Mouse (Mus musculus) midbrain, embryonic 15.5 days (tissue): Measurements from ENCODE around the gene Scgb1c1. TPM values are rescaled to one million over a fixed set of nuclear protein-coding genes. Genes with fewer than 3 reads are reported as not detected.
"Not testable (repeated sequence)": the region's sequence is repeated elsewhere in the genome, so short reads cannot be mapped to it uniquely, and the experiment has no call there.

Experiments
- ATAC-seq: fragments of 200-750 bp; cut with Nextera tagmentation; replicated peaks from 2 replicates; pipeline ENCODE4 v1.8.0; 2017; ENCODE audit warnings: moderate TSS enrichment
- H3K27ac ChIP-seq: fragments of 300-500 bp; sonication (generic); 2 replicates; pipeline ENCODE4 v1.5.1; 2015; ENCODE audit warnings: mild to moderate bottlenecking, inconsistent platforms
- H3K27me3 ChIP-seq: fragments of 300-500 bp; sonication (generic); replicated peaks from 2 replicates; pipeline ENCODE4 v1.6.1; 2015; ENCODE audit warnings: inconsistent platforms
- H3K36me3 ChIP-seq: fragments of 300-500 bp; sonication (generic); replicated peaks from 2 replicates; pipeline ENCODE4 v1.6.1; 2015; ENCODE audit warnings: inconsistent platforms
- H3K4me1 ChIP-seq: fragments of 300-500 bp; sonication (generic); 2 replicates; pipeline ENCODE4 v1.6.1; 2015; ENCODE audit warnings: inconsistent platforms
- H3K4me2 ChIP-seq: fragments of 300-500 bp; sonication (generic); 2 replicates; pipeline ENCODE4 v1.6.1; 2015; ENCODE audit warnings: inconsistent platforms, mild to moderate bottlenecking, moderate library complexity
- H3K4me3 ChIP-seq: fragments of 300-500 bp; sonication (generic); 2 replicates; pipeline ENCODE4 v1.5.1; 2015; ENCODE audit warnings: mild to moderate bottlenecking, inconsistent platforms
- H3K9ac ChIP-seq: fragments of 300-500 bp; sonication (generic); 2 replicates; pipeline ENCODE4 v1.6.1; 2015; ENCODE audit warnings: mild to moderate bottlenecking, inconsistent platforms
- H3K9me3 ChIP-seq: fragments of 300-500 bp; sonication (generic); 2 replicates; pipeline ENCODE4 v1.6.1; 2016; ENCODE audit warnings: inconsistent platforms
- WGBS: fragments of 180-500 bp; shearing (Covaris S2); methylation state at CpG from one replicate; pipeline ENCODE4 v1.1.7; 2015; ENCODE audit warnings: mixed read lengths; 5-methylcytosine and 5-hydroxymethylcytosine counted together
- polyA plus RNA-seq: library from polyadenylated mRNA; unstranded; fragments of >200 nt; fragmentation: Nextera tagmentation; extraction: Ambion mirVana; gene quantifications from 2 replicates; pipeline ENCODE4 v1.2.1, GENCODE M21; 2015

Gene Scgb1c1
- polyA plus RNA-seq, 1 experiment from 2014 or later: not detected

- Histone ChIP-seq H3K9ac (no peak overlapping the region), H3K9me3 (no peaks in the 10 kb centered on the region), H3K4me3 (no peak overlapping the region), H3K4me2 (no peak overlapping the region), H3K4me1 (peaks cover 39% of the 10 kb centered on the region), H3K36me3 (peaks cover 43% of the 10 kb centered on the region), H3K27ac (no peak overlapping the region), H3K27me3 (no peaks in the 10 kb centered on the region)
- no peak for ATAC-seq
- WGBS: 66% methylated on average over 6 of the region's 6 CpGs
These were observed 14.7 kb downstream of the Scgb1c1 start for GRCm38 (mm10) chr7:140859997-140860396.

GRCm38 (mm10) chr7:140860728-140861127 is 15.4 kb downstream of the Scgb1c1 start:
- 93% methylated on average over 5 of the region's 5 CpGs for WGBS
- no peak overlapping the region for H3K9ac ChIP-seq
- H3K4me3 ChIP-seq: no peak overlapping the region
- no peak overlapping the region for H3K4me2 ChIP-seq
- peaks cover 32% of the 10 kb centered on the region for H3K4me1 ChIP-seq
- no peaks in the 10 kb centered on the region for H3K9me3 ChIP-seq
- no peak for ATAC-seq
- H3K27me3 ChIP-seq: no peaks in the 10 kb centered on the region
- peaks cover 44% of the 10 kb centered on the region for H3K36me3 ChIP-seq
- H3K27ac ChIP-seq: no peak overlapping the region

DNA sequence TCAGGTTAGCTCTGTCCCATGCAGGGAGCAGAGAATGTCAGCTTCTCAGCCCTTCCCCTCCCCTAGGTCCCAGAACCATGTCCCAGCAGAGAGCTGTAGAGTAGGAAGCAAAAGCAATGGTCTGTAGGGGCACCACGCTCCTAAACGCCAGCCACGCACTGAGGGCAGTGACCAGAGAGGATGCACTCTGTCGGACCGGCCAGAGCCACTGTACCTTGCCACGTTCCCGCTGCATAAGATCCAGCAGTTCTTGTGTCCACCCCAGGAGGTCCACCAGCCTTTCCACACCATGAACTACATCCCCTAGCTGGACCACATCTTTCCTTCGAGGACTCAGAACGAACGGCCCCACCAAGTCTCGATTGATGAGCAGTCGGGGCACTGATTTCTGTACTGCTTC is 19.4 kb downstream of the Scgb1c1 start:
- Histone ChIP-seq H3K27ac (no peak overlapping the region), H3K9ac (no peak overlapping the region), H3K36me3 (peaks cover 44% of the 10 kb centered on the region), H3K27me3 (no peaks in the 10 kb centered on the region), H3K9me3 (no peaks in the 10 kb centered on the region), H3K4me3 (no peak overlapping the region), H3K4me1 (peaks cover 10% of the 10 kb centered on the region), H3K4me2 (no peak overlapping the region)
- ATAC-seq: no peak
- 87% methylated on average over 12 of the region's 12 CpGs for WGBS

DNA sequence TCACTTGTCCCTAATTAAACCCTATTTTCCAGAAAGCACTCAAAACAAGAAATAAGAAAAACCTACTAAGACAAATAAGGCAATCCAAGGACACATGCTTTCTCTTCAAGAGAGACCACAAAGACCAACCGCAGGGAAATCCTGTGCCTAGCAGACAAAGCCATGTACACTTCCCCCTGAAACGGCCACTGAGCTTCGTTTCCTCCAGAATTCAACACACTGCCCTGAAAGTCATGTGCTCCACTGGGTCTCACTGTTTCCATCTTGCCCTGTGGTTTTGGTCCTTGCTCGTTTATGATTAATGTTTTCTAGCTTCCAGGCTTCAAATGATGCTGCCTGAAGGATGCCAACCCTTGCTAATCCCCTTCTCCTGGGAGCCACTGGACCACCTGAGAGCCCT is 28.9 kb downstream of the Scgb1c1 start:
- H3K27ac ChIP-seq: no peak overlapping the region
- no peaks in the 10 kb centered on the region for H3K27me3 ChIP-seq
- H3K4me2 ChIP-seq: no peak overlapping the region
- H3K4me3 ChIP-seq: no peak overlapping the region
- H3K36me3 ChIP-seq: 0 out of 2 replicates have a peak, but pooled peaks cover 4% of the 10 kb centered on the region
- H3K9ac ChIP-seq: no peak overlapping the region
- 95% methylated on average over 4 of the region's 4 CpGs for WGBS
- ATAC-seq: no peak
- H3K4me1 ChIP-seq: no peaks in the 10 kb centered on the region
- no peaks in the 10 kb centered on the region for H3K9me3 ChIP-seq

- Histone ChIP-seq H3K9me3 (no peaks in the 10 kb centered on the region), H3K9ac (no peak overlapping the region), H3K36me3 (0 out of 2 replicates have a peak, but pooled peaks cover 4% of the 10 kb centered on the region), H3K4me2 (no peak overlapping the region), H3K4me3 (no peak overlapping the region), H3K27me3 (no peaks in the 10 kb centered on the region), H3K27ac (no peak overlapping the region), H3K4me1 (peaks cover 8% of the 10 kb centered on the region)
- 93% methylated on average over 6 of the region's 6 CpGs for WGBS
- ATAC-seq: no peak
These were observed 32.0 kb downstream of the Scgb1c1 start for GRCm38 (mm10) chr7:140877364-140877763.

GRCm38 (mm10) chr7:140879355-140879754 is 34.0 kb downstream of the Scgb1c1 start:
- no peak for ATAC-seq
- 91% methylated on average over 7 of the region's 7 CpGs for WGBS
- no peaks in the 10 kb centered on the region for H3K27me3 ChIP-seq
- H3K9me3 ChIP-seq: no peaks in the 10 kb centered on the region
- H3K9ac ChIP-seq: no peak overlapping the region
- 0 out of 2 replicates have a peak, but pooled peaks cover 4% of the 10 kb centered on the region for H3K36me3 ChIP-seq
- H3K27ac ChIP-seq: no peak overlapping the region
- H3K4me3 ChIP-seq: no peak overlapping the region
- no peak overlapping the region for H3K4me2 ChIP-seq
- peaks cover 21% of the 10 kb centered on the region for H3K4me1 ChIP-seq

DNA sequence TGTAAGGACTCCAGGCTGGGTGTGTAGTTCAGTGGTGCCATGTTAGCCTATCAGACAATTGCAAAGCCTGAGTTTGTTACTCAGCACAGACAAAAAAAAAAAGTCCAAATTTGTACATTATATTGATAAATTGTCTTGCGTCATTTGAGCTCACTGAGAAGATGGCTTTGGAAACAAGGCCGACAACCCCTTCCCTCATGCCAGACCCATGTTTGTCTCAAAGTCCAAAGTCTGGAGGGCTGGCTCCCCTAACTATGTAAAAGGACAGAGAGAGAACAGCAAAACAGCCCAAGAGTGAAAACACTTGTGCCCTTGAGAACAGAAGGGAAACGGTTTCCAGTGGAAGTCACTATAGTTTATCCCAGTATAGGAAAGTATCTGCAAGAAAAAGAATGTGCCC is 35.1 kb downstream of the Scgb1c1 start:
- Histone ChIP-seq H3K27me3 (no peaks in the 10 kb centered on the region), H3K9me3 (no peaks in the 10 kb centered on the region), H3K27ac (no peak overlapping the region), H3K36me3 (0 out of 2 replicates have a peak, but pooled peaks cover 4% of the 10 kb centered on the region), H3K4me1 (peaks cover 22% of the 10 kb centered on the region), H3K9ac (no peak overlapping the region), H3K4me2 (0 out of 2 replicates have a peak overlapping the region, but pooled peaks have one; percentile 79), H3K4me3 (no peak overlapping the region)
- ATAC-seq: no peak
- WGBS: 87% methylated on average over 3 of the region's 3 CpGs

DNA sequence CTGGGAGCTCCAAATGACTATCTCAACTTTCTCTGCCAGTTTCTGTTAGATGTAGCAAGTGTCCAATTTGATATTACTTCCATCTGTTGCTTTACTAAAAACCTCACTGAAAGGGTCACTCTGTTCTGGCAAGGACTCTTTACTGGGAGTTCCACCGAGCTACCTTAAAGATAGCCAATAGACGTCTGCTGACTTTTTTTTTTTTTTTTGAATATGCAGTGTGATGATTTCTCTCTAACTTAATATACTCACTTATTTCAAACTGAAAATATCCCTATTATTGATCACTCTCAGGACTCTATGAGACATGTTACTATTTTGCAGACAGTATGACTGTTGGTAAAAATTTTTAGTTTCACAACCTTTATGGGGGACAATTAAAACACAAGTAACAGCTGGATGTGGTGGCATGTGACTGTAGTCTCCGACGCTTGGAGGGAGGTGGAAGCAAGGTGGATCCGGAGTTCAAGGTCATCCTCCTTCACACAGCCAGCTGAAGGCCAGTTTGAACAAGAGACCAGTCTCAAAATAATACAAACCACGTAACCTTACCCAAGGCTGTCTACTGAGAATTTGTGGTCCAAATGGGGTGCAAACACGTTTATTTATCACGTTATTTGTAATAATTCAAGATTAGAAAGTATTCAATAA is 35.6 kb downstream of the Scgb1c1 start:
- Histone ChIP-seq H3K9ac (peak overlapping the region; percentile 75), H3K27me3 (no peaks in the 10 kb centered on the region), H3K36me3 (0 out of 2 replicates have a peak, but pooled peaks cover 6% of the 10 kb centered on the region), H3K9me3 (no peaks in the 10 kb centered on the region), H3K4me3 (peak overlapping the region; percentile 80), H3K4me2 (peak overlapping the region; percentile 79), H3K4me1 (peaks cover 22% of the 10 kb centered on the region), H3K27ac (peak overlapping the region; percentile 94; the same call in 1 of the 2 replicates)
- ATAC-seq: no peak
- 21% methylated on average over 8 of the region's 8 CpGs for WGBS

DNA sequence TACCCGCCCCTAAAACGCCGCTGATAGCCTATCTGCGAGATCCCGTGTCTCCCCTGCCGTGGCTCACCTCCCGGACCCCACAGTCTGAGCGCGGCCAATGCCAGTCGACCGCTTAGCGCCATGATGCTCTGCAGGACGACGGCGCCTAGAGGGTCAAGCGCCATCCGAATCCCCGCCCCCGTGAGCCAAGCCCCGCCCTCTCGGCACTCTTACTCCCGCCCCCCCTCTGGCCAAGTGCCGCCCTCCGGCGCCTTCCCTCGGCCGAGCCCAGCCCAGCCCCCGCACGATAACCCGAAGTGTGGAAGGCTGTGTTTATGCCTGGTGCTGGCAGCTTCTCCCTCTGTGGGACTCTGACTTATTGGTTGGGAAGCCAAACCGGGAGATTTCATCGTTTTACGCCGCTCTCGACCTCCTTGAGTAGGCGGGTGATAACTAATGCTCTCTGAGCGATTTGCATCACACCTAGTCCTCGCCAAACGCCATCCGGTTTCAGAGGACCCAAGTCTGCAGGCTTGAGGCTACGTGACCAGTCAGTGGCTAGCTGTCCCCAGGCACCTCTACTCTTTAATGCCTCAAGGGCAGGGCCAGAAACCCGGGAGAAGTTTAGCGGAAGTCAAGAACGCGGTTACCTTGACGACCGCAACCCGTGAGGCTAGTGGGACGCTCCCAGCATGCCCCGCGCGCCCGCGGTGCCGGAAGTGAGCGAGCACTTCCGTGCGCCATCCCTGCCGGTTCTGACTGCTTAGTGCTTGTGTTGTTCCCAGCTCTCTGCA is 36.5 kb downstream of the Scgb1c1 start, which contains the start of the genes Psmd13 and Sirt3:
Gene Psmd13 (plus strand): TSS at position 273 of the 773 bp plus-strand sequence.
Gene Sirt3 (minus strand): TSS at position 614 of the 773 bp plus-strand sequence.
- peak within 1 kb of the TSS; percentile 80 for H3K4me3 ChIP-seq

DNA sequence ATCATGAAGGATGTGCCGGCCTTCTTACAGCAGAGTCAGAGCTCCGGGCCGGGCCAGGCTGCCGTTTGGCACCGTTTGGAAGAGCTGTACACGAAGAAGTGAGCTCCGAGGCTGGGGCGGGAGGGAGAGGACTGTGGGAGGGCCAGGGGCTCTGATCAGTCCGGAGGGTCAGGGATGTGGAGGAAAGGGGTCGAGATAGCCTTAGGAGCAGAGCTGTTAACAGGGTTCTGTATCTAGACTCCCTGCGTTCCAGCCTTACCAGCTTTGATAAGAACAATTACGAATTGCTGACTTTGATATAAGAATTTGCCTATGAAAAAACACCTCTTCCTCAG is 37.1 kb downstream of the Scgb1c1 start:
- H3K9ac ChIP-seq: peak overlapping the region; percentile 86
- H3K27ac ChIP-seq: peak overlapping the region; percentile 94
- peaks cover 22% of the 10 kb centered on the region for H3K4me1 ChIP-seq
- H3K4me2 ChIP-seq: peak overlapping the region; percentile 79
- H3K27me3 ChIP-seq: no peaks in the 10 kb centered on the region
- ATAC-seq: no peak
- H3K9me3 ChIP-seq: no peaks in the 10 kb centered on the region
- 0% methylated on average over 12 of the region's 12 CpGs for whole genome bisulfite sequencing
- H3K4me3 ChIP-seq: peak overlapping the region; percentile 80
- peaks cover 19% of the 10 kb centered on the region; the same call in 1 of the 2 replicates for H3K36me3 ChIP-seq

More for the DNA sequence above, 36.5 kb downstream of the Scgb1c1 start, which contains the start of the genes Psmd13 and Sirt3:
- Histone ChIP-seq H3K36me3 (peaks cover 13% of the 10 kb centered on the region; the same call in 1 of the 2 replicates), H3K4me2 (peak within 1 kb of the TSS; percentile 79), H3K27me3 (no peaks in the 10 kb centered on the region), H3K4me1 (peaks cover 22% of the 10 kb centered on the region), H3K9ac (peak within 1 kb of the TSS; percentile 86), H3K27ac (peak within 1 kb of the TSS; percentile 94), H3K9me3 (no peaks in the 10 kb centered on the region)
- WGBS: under 1% methylated on average over 59 of the region's 59 CpGs
- peak; percentile 97 for ATAC-seq

DNA sequence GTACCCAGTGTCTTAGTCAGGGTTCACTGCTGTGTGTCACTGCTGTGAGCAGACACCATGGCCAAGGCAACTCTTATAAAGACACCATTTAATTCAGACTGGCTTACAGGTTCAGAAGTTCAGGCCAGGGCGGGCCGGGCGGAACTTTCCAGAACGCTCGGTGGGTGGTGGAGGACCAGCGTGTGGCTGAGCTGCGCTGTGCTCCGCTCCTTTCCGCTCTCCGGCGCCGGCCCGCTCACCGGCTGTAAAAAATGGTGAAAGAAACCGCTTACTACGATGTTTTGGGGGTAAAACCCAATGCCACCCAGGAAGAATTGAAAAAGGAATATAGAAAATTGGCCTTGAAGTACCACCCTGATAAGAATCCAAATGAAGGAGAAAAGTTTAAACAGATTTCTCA is 45.3 kb downstream of the Scgb1c1 start:
- not testable (repeated sequence) for H3K4me2 ChIP-seq, H3K9ac ChIP-seq, H3K27me3 ChIP-seq, ATAC-seq, H3K4me1 ChIP-seq, H3K27ac ChIP-seq, H3K9me3 ChIP-seq, H3K4me3 ChIP-seq
- 98% methylated on average over 16 of the region's 16 CpGs for WGBS
- H3K36me3 ChIP-seq: peaks cover 67% of the 10 kb centered on the region

GRCm38 (mm10) chr7:140894031-140894430 is 48.7 kb downstream of the Scgb1c1 start:
- peaks cover 61% of the 10 kb centered on the region for H3K36me3 ChIP-seq
- no peaks in the 10 kb centered on the region for H3K4me1 ChIP-seq
- no peaks in the 10 kb centered on the region for H3K9me3 ChIP-seq
- H3K9ac ChIP-seq: no peak overlapping the region
- no peak overlapping the region for H3K4me2 ChIP-seq
- no peak overlapping the region for H3K4me3 ChIP-seq
- H3K27me3 ChIP-seq: no peaks in the 10 kb centered on the region
- WGBS: 88% methylated on average over 7 of the region's 7 CpGs
- no peak overlapping the region for H3K27ac ChIP-seq
- ATAC-seq: no peak
